Mouse (Mus musculus): Measurements from ENCODE around the gene Tceal6.
"Not testable (repeated sequence)": the region's sequence is repeated elsewhere in the genome, so short reads cannot be mapped to it uniquely, and the experiment has no call there.

DNA sequence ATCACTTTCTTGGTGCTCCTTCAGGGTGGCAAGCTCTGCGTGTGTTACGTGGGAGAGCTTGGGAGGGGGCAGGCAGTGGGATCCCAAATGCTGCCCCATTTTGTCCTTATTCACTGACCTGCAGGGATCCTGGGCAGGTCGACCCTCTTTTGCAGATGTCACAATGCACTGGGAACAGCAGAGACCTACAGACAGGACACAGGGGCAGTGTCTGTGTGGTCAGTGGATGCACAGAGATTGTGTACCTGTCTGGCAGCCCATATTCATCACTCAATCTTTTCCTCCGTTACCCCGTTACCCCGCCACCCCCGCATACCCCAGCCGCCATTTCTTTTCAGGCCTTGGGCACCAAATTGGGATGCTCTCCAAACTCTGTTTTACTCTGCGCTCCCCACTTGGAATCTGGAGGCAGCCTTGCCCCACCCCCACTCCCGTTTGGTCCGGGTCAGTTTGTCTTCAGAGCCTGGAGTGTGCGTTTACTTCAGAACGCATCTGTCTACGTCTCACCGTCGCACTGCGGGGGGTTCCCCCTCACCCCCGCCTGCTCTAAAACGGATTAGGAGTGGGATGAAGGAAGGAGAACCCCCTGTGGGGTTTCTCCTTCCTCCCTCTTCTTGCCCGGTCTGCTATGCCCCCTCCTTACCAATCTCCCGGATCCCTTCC lies 583 bp downstream of the Tceal6 start:
- not testable (repeated sequence) for TF ChIP-seq CTCF (IDR thresholded peaks at IDR 0.05; ENCODE audit: extremely low read depth, insufficient read depth, insufficient read length, insufficient replicate concordance); POLR2A (IDR thresholded peaks at IDR 0.05; ENCODE audit: low read depth, low read length)
